Mouse (Mus musculus) heart, embryonic 14.5 days (tissue): ENCODE data around the gene C130026I21Rik. TPM values are rescaled to one million over a fixed set of nuclear protein-coding genes. Genes with fewer than 3 reads are reported as not detected.
"Not testable (repeated sequence)": the region's sequence is repeated elsewhere in the genome, so short reads cannot be mapped to it uniquely, and the experiment has no call there.

ENCODE experiments used
- ATAC-seq: fragments of 200-750 bp; cut with Nextera tagmentation; 2 replicates; pipeline ENCODE4 v1.8.0; 2017; ENCODE audit warnings: low read depth, moderate TSS enrichment; ENCODE audit not compliant: insufficient number of reproducible peaks, insufficient read depth, low FRiP score
- H3K27ac ChIP-seq, 2 experiments: fragments of 200-500 bp in 1 of 2; fragments of 300-500 bp in 1 of 2; sonication (generic) in 1 of 2; replicated peaks in 1 of 2; 2 replicates each; pipeline ENCODE4 v1.5.1; 2012 to 2014; ENCODE audit warnings: low read depth in 2 of 2, low read length in 2 of 2, control low read depth in 1 of 2, mild to moderate bottlenecking in 1 of 2, mixed read lengths in 1 of 2; ENCODE audit not compliant: control insufficient read depth in 1 of 2, insufficient read depth in 1 of 2
- H3K27me3 ChIP-seq: fragments of 300-500 bp; sonication (generic); 2 replicates; pipeline ENCODE4 v1.6.1; 2014; ENCODE audit warnings: mild to moderate bottlenecking, low read length, control low read depth; ENCODE audit not compliant: control insufficient read depth, insufficient read depth
- H3K36me3 ChIP-seq: fragments of 300-500 bp; sonication (generic); 2 replicates; pipeline ENCODE4 v1.6.1; 2014; ENCODE audit warnings: mild to moderate bottlenecking, control low read depth, low read length, mixed read lengths; ENCODE audit not compliant: control insufficient read depth, insufficient read depth
- H3K4me1 ChIP-seq, 2 experiments: fragments of 200-500 bp in 1 of 2; fragments of 300-500 bp in 1 of 2; sonication (generic) in 1 of 2; 2 replicates each; pipeline ENCODE4 v1.6.1; 2012 to 2014; ENCODE audit warnings: low read length in 2 of 2, control low read depth in 1 of 2, mixed read lengths in 1 of 2; ENCODE audit not compliant: control insufficient read depth in 2 of 2, insufficient read depth in 2 of 2
- H3K4me2 ChIP-seq: fragments of 300-500 bp; sonication (generic); 2 replicates; pipeline ENCODE4 v1.6.1; 2014; ENCODE audit warnings: mild to moderate bottlenecking, low read length
- H3K4me3 ChIP-seq, 2 experiments: fragments of 200-500 bp in 1 of 2; fragments of 300-500 bp in 1 of 2; sonication (generic) in 1 of 2; 2 replicates each; pipeline ENCODE4 v1.5.1; 2012 to 2014; ENCODE audit warnings: low read length in 2 of 2, mild to moderate bottlenecking in 2 of 2, control low read depth in 1 of 2, low read depth in 1 of 2, moderate library complexity in 1 of 2; ENCODE audit not compliant: control insufficient read depth in 1 of 2, insufficient read depth in 1 of 2
- H3K9ac ChIP-seq: fragments of 300-500 bp; sonication (generic); 2 replicates; pipeline ENCODE4 v1.6.1; 2014; ENCODE audit warnings: mild to moderate bottlenecking, low read length
- H3K9me3 ChIP-seq: fragments of 300-500 bp; sonication (generic); 2 replicates; pipeline ENCODE4 v1.6.1; 2016; ENCODE audit warnings: low read length, control low read depth; ENCODE audit not compliant: control insufficient read depth
- WGBS: fragments of 180-500 bp; shearing (Covaris S2); extraction: QIAGEN DNeasy Blood & Tissue Kit; methylation state at CpG from one replicate; pipeline ENCODE4 v1.1.7; 2014; 5-methylcytosine and 5-hydroxymethylcytosine counted together
- polyA plus RNA-seq: library from polyadenylated mRNA; unstranded; fragments of >200 nt; fragmentation: Nextera tagmentation; extraction: Ambion mirVana; gene quantifications from 2 replicates; pipeline ENCODE4 v1.2.1, GENCODE M21; 2014

C130026I21Rik gene
- polyA plus RNA-seq, 1 experiment from 2014 or later: not detected

DNA sequence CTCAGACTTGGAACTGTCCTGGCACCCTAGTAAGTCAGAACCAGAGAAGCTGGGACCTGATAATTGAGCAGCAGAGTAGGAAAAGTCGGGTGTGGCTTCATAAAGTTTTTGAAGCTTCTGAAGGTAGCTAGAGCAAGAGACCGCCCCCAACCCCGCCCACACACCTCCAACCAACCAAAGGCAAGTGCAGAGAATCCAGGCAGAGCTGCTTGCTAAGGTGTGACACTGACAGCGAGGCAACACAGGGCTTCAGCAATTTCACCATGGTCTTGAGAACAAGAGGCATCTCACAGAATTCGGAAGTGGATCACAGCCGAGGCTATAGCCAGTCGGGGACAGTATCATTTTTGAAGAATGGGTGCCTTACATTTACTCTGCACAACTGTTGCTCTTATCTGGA lies 160.6 kb downstream of the C130026I21Rik start, which contains the start of gene A530032D15Rik:
TSS of gene A530032D15Rik (minus strand) at position 101 of the 400 bp plus-strand sequence.
- not testable (repeated sequence) for H3K9me3 ChIP-seq, H3K27ac ChIP-seq, H3K4me2 ChIP-seq, ATAC-seq, H3K27me3 ChIP-seq, H3K4me1 ChIP-seq, H3K9ac ChIP-seq, H3K4me3 ChIP-seq, H3K36me3 ChIP-seq
- no CpG with 5 or more reads among the region's 7 CpGs for WGBS

DNA sequence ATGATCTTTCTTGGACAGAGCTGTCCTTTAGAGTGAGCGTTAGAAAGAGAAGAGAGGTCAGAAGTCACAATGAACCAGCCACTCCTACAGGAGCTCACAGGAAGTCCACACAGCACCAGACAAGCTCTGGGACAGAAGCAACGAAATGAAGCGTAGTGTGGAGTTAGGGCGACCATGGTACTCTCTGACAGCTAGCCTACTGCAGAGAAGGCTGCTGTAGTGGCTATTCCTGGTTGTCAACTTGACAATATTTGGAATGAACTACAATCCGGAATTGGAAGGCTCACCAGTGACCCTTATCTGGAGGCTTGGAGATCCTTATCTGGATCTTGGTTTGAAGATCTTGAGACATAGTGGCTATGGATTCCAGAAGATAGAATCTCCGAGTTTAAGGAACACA lies 164.4 kb downstream of the C130026I21Rik start:
- H3K4me2 ChIP-seq, ATAC-seq, H3K9me3 ChIP-seq, H3K9ac ChIP-seq, H3K36me3 ChIP-seq, H3K4me3 ChIP-seq, H3K4me1 ChIP-seq, H3K27me3 ChIP-seq, H3K27ac ChIP-seq: not testable (repeated sequence)
- WGBS: 65% methylated on average over 5 of the region's 6 CpGs

DNA sequence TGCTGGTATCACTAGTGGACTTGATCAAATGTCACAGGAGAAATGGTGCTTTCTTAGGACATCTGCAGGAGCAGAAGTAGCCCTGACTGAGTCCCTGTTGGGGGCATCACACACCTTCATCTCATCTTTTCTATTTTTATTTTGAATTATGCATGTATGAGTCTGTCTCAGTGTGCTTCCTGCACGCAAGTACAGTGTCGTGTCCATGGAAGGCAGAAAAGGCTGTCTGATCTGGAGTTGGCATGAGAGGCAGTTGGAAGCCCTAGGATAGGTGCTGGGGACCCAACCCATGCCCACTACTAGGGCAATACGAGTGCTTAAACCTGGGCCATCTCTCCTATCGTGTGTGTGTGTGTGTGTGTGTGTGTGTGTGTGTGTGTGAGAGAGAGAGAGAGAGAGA lies 165.0 kb downstream of the C130026I21Rik start:
- H3K4me3 ChIP-seq, H3K4me1 ChIP-seq, H3K27me3 ChIP-seq, H3K4me2 ChIP-seq, H3K9ac ChIP-seq, H3K36me3 ChIP-seq, H3K27ac ChIP-seq, H3K9me3 ChIP-seq, ATAC-seq: not testable (repeated sequence)
- WGBS: 74% methylated on average over 4 of the region's 4 CpGs

DNA sequence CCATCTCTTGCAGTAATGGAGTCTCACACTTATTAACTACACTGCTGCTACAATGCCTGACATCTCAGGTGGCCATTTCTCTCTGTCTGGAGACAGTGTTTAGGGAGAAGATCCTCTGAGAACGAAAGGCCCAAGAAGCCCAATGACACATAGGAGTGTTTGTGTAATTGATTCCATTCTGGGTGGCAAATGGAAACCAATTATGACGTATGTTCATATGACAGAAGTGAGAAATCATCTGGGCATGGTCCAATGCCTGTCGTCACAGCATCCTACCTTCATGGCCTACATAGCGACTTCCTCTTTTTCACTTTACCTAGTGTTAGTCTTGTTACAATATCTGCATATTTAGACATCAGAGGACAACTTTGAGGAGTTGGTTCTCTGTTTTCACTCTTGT lies 168.6 kb downstream of the C130026I21Rik start:
- not testable (repeated sequence) for H3K4me2 ChIP-seq, H3K27me3 ChIP-seq, H3K4me3 ChIP-seq, ATAC-seq, H3K4me1 ChIP-seq, H3K9ac ChIP-seq, H3K9me3 ChIP-seq, H3K27ac ChIP-seq, H3K36me3 ChIP-seq
- WGBS: 69% methylated on average over 4 of the region's 4 CpGs

DNA sequence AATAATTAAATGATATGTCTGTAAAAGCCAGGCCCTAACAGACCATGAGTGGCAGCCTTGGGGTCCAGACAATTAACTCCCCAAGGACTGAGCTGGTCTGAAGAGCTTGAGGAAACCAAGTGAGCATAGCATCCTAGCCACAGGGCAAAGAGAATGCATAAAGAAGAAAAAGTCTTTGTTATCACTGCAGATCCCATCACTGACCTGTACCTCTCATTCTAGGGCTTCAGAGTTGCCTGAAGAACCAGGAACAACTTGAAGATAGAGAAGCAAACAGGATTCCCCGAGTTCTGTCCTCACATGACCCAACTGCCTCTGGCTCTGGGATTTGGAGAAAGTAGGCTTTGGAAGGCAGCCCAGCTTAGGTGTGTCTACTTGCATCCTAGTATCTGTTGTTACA lies 170.5 kb downstream of the C130026I21Rik start, which contains the start of gene Gm10553:
TSS of gene Gm10553 (plus strand) at position 301 of the 400 bp plus-strand sequence.
- H3K27ac ChIP-seq, H3K4me2 ChIP-seq, H3K9ac ChIP-seq, ATAC-seq, H3K9me3 ChIP-seq, H3K36me3 ChIP-seq, H3K27me3 ChIP-seq, H3K4me3 ChIP-seq, H3K4me1 ChIP-seq: not testable (repeated sequence)
- 75% methylated on average over 1 of the region's 1 CpGs for WGBS

DNA sequence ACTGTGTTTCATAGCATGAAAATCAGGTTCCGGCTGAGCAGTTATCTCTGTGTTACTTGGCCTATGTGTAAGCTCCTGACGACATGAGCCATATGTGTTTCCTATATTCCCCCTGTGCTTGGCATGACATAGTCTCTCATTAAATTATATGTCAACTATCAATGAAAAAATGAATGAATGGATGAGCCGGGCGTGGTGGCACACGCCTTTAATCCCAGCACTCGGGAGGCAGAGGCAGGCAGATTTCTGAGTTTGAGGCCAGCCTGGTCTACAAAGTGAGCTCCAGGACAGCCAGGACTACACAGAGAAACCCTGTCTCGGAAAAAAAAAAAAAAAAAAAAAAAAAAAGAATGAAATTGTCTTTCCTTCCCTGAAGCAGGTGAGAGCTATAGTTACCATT lies 171.3 kb downstream of the C130026I21Rik start:
- H3K36me3 ChIP-seq, H3K4me2 ChIP-seq, H3K9me3 ChIP-seq, H3K9ac ChIP-seq, H3K27me3 ChIP-seq, H3K4me3 ChIP-seq, ATAC-seq, H3K27ac ChIP-seq, H3K4me1 ChIP-seq: not testable (repeated sequence)
- WGBS: 78% methylated on average over 5 of the region's 7 CpGs

DNA sequence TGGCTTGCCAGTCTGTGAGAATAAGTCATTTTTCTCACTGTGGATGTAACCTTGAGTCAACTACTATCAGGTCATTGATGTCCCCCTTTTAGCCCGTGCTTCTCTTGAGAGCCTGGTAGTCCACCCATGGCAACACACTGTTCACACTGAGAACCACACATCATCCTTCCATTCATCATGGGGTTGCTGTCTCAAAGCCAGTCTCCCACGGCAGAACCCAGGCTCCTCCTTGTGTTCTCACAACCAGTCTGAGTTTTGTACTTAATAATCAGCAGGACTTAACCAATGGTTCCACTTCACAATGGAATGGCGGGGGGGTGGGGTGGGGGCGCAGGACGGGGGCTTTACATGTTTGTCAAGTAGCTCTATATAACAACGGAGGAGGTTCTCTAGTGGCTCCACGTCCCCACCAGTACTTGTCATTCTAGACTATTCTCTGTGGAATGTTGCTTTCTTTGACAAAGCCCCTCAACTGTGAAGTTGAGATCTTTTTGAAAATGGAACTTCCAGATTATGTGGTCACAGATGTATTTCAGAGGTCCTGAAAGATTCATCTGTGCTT lies 177.3 kb downstream of the C130026I21Rik start:
- H3K4me2 ChIP-seq, H3K36me3 ChIP-seq, H3K9me3 ChIP-seq, H3K9ac ChIP-seq, H3K4me3 ChIP-seq, H3K27ac ChIP-seq, H3K4me1 ChIP-seq, H3K27me3 ChIP-seq, ATAC-seq: not testable (repeated sequence)
- WGBS: 68% methylated on average over 6 of the region's 7 CpGs

DNA sequence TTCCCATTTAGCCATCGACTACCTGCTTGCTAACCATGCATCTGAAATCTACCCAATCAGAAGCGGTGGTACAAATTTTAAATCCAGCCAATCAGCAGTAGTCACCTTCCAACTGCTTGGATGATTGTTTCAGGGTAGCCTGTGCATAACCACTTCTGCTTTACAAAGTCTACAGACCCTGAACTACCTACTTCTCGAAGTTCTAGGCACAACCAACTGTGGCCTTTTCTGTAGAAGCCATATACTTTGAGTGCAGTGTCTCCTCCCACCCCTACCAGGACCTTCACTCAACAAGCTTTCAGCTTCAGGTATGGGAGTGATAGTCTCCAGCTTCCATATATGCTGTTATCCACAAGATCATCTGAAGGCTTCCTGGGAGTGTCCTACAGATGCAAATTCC lies 178.2 kb downstream of the C130026I21Rik start:
- not testable (repeated sequence) for H3K4me3 ChIP-seq, H3K4me2 ChIP-seq, ATAC-seq, H3K4me1 ChIP-seq, H3K36me3 ChIP-seq, H3K27ac ChIP-seq, H3K9ac ChIP-seq, H3K9me3 ChIP-seq, H3K27me3 ChIP-seq
- WGBS: 32% methylated on average over 1 of the region's 3 CpGs
